ENCODE assay signal across 8 mouse cellular contexts in the genomic region with DNA sequence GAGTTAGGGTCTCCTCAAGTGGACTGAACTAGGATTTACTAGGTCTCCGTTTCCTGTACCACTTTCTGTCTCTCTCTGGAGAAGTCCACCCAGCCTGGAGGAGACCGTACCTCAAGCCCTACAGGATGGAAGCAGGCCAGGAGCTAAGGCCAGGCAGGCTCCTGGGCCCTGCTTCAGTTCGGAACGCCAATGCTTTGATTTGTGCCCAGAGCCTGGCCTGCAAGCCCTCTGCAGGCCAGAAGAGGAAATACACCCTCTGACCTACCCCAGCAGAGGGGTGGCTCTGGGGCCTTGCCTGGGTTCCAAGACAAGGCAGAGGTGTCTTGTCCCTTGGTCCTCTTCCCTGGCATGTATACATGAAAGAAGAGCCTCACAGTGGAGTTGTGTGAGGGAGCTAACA. TPM values are rescaled to one million over a fixed set of nuclear protein-coding genes. Genes with fewer than 3 reads are reported as not detected.
DNase-seq lines count a peak whose midpoint lies in the region; ATAC-seq and TF ChIP-seq lines count a peak whose summit lies in the region.

No protein-coding gene starts in this region.

- WGBS in cerebellum, adult 2 months: 17% methylated on average over 4 of the region's 4 CpGs
- WGBS in neural tube, embryonic 15.5 days: 19% methylated on average over 4 of the region's 4 CpGs
- WGBS in embryonic facial prominence, embryonic 11.5 days: 21% methylated on average over 4 of the region's 4 CpGs

- H3K36me3 ChIP-seq in neural tube, embryonic 15.5 days: no peaks in the 10 kb centered on the region
- H3K36me3 ChIP-seq in embryonic facial prominence, embryonic 11.5 days (replicated peaks; ENCODE audit: control insufficient read depth, insufficient read depth, low read depth, low read length): no peaks in the 10 kb centered on the region

- ATAC-seq in cerebellum, adult (ENCODE audit: insufficient number of reproducible peaks, low FRiP score, low TSS enrichment): no peak
- no peak for ATAC-seq in neural tube, embryonic 15.5 days (ENCODE audit: low FRiP score)
- ATAC-seq in embryonic facial prominence, embryonic 11.5 days (replicated peaks; ENCODE audit: insufficient number of reproducible peaks, low FRiP score, low TSS enrichment, low read depth): no peak

- TF ChIP-seq POLR2A in cerebellum, adult 2 months (IDR thresholded peaks at IDR 0.05; ENCODE audit: borderline replicate concordance, insufficient read depth, low read length): no peak

- H3K27me3 ChIP-seq in cerebellum, adult 2 months (ENCODE audit: control insufficient read depth, insufficient read depth, low read length): no peaks in the 10 kb centered on the region
- no peaks in the 10 kb centered on the region for H3K27me3 ChIP-seq in neural tube, embryonic 15.5 days (replicated peaks)
- H3K27me3 ChIP-seq in embryonic facial prominence, embryonic 11.5 days (ENCODE audit: control insufficient read depth, insufficient read depth, low read length): no peaks in the 10 kb centered on the region

- H3K4me2 ChIP-seq in neural tube, embryonic 15.5 days: no peak overlapping the region
- no peak overlapping the region for H3K4me2 ChIP-seq in embryonic facial prominence, embryonic 11.5 days (ENCODE audit: low read depth, low read length)

- H3K4me1 ChIP-seq in cerebellum, adult 2 months (ENCODE audit: control insufficient read depth, insufficient read depth, low read length): no peaks in the 10 kb centered on the region
- no peaks in the 10 kb centered on the region; the same call in 1 of the 2 replicates for H3K4me1 ChIP-seq in neural tube, embryonic 15.5 days
- H3K4me1 ChIP-seq in embryonic facial prominence, embryonic 11.5 days (ENCODE audit: control insufficient read depth, insufficient read depth, low read length): no peaks in the 10 kb centered on the region

- DNase-seq in cerebellum, adult 2 months: peak; percentile 34 to 37
- peak; percentile 46 for DNase-seq in neural tube, embryonic 10.5 days (ENCODE audit: extremely low spot score, low spot score)
- DNase-seq in embryonic facial prominence, embryonic 11.5 days (ENCODE audit: low spot score): peak; percentile 61
- peak; percentile 41 for DNase-seq in lung, postnatal 10 days
- DNase-seq in right cerebral cortex, postnatal 36 days (ENCODE audit: low spot score in 2 of 2): no peak
- no peak for DNase-seq in spleen, postnatal 10 days (ENCODE audit: low spot score in 2 of 2)

- no peak overlapping the region for H3K4me3 ChIP-seq in cerebellum, adult 2 months (replicated peaks; ENCODE audit: insufficient read depth, low read depth, low read length)
- no peak overlapping the region for H3K4me3 ChIP-seq in neural tube, embryonic 15.5 days (replicated peaks)
- no peak overlapping the region for H3K4me3 ChIP-seq in embryonic facial prominence, embryonic 11.5 days (ENCODE audit: low read depth, low read length)

- peak; percentile 80 for TF ChIP-seq CTCF in cerebellum, adult 2 months (IDR thresholded peaks at IDR 0.05; ENCODE audit: borderline replicate concordance, insufficient read depth, low read depth, low read length)

- no peak overlapping the region for H3K9ac ChIP-seq in neural tube, embryonic 15.5 days (replicated peaks)
- H3K9ac ChIP-seq in embryonic facial prominence, embryonic 11.5 days (replicated peaks; ENCODE audit: low read length): no peak overlapping the region

- no peaks in the 10 kb centered on the region for H3K9me3 ChIP-seq in neural tube, embryonic 15.5 days (replicated peaks)
- H3K9me3 ChIP-seq in embryonic facial prominence, embryonic 11.5 days (replicated peaks; ENCODE audit: control insufficient read depth, low read length): no peaks in the 10 kb centered on the region

- H3K27ac ChIP-seq in cerebellum, adult 2 months (ENCODE audit: insufficient read depth, low read length): no peak overlapping the region
- H3K27ac ChIP-seq in neural tube, embryonic 15.5 days (replicated peaks): no peak overlapping the region
- no peak overlapping the region for H3K27ac ChIP-seq in embryonic facial prominence, embryonic 11.5 days (replicated peaks; ENCODE audit: low read depth, low read length)

RNA-seq across cellular contexts. Expression of gene P2ry6, which starts 9.4 kb away (rescaled TPM):
- polyA plus RNA-seq in cerebellum, adult 2 months (2012; rRNA removed): 1.1 and 1.3 TPM in 2 replicates
- 4.1 and 4.6 TPM in 2 replicates for polyA plus RNA-seq in neural tube, embryonic 15.5 days (2015; fragmentation: Nextera tagmentation; extraction: Ambion mirVana)
- 1.8 and 1.9 TPM in 2 replicates for polyA plus RNA-seq in embryonic facial prominence, embryonic 11.5 days (2014; fragmentation: Nextera tagmentation; extraction: Ambion mirVana)

RNA-seq across cellular contexts. Expression of gene Arhgef17, which starts 33.2 kb away (rescaled TPM):
- polyA plus RNA-seq in cerebellum, adult 2 months (2012; rRNA removed): 70.0 and 71.4 TPM in 2 replicates
- polyA plus RNA-seq in neural tube, embryonic 15.5 days (2015; fragmentation: Nextera tagmentation; extraction: Ambion mirVana): 12.2 and 12.9 TPM in 2 replicates
- polyA plus RNA-seq in embryonic facial prominence, embryonic 11.5 days (2014; fragmentation: Nextera tagmentation; extraction: Ambion mirVana): 8.1 and 10.0 TPM in 2 replicates

RNA-seq across cellular contexts. Expression of gene P2ry2, which starts 47.6 kb away (rescaled TPM):
- 0.75 and 0.76 TPM in 2 replicates for polyA plus RNA-seq in cerebellum, adult 2 months (2012; rRNA removed)
- 0.81 and 1.5 TPM in 2 replicates for polyA plus RNA-seq in neural tube, embryonic 15.5 days (2015; fragmentation: Nextera tagmentation; extraction: Ambion mirVana)
- 0.31 and 0.46 TPM in 2 replicates for polyA plus RNA-seq in embryonic facial prominence, embryonic 11.5 days (2014; fragmentation: Nextera tagmentation; extraction: Ambion mirVana)

Comparison
In these comparisons a context has a peak if more than half of its experiments do, and no peak if none do; other contexts are left out.
1. DNase-seq: peak in cerebellum, adult 2 months (2 of 2), neural tube, embryonic 10.5 days (single experiment), embryonic facial prominence, embryonic 11.5 days (single experiment) and lung, postnatal 10 days (single experiment); none in right cerebral cortex, postnatal 36 days (0 of 2) and spleen, postnatal 10 days (0 of 2).